Mouse (Mus musculus): ENCODE data around the gene Npw.

DNA sequence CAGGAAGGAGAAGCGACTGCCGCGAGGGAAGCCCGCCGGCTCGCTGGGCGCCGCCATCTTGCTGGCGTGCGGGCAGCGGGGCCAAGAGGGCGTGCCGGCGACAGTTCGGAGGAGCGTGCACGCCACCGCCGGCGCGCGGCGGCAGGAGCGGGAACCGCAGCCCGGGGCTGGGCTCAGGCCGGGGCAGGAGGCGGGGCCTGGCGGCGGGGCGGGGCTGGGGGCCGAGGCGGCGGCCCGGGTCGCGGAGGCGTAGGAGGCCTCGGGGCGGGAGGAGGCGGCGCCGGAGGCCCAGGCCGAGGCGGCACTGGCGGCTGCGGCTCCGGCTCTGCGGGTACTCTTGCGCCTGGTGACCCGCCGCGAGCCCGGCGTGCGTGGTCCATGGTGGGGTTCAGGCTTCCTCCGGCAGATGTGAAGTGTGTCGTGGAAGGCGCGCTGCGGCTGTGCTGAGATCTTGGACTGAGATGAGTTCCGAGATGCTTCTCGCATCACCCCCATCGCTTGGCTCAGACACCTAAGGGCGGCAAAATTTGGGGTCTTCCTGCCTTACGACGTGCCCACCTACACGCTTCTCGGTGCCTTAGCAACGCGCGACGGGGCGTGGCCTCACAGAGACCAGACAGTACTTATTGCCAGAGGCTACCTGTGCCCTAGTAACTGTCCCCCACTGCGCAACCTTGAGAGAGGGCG is 37.9 kb upstream of the Npw start, which contains the start of the genes Gfer and Noxo1:
- TF ChIP-seq POLR2A (IDR thresholded peaks at IDR 0.05; ENCODE audit: control insufficient read depth, low read depth, low read length) (peak; percentile 88), CTCF (IDR thresholded peaks at IDR 0.05; ENCODE audit: control insufficient read depth, insufficient read depth, insufficient replicate concordance, low read depth, low read length) (no peak)
